Mouse (Mus musculus): ENCODE data around the gene Sft2d2. TPM values are rescaled to one million over a fixed set of nuclear protein-coding genes. Genes with fewer than 3 reads are reported as not detected.

Sft2d2 gene
- total and polyA plus RNA-seq, 2 experiments = 29.8 to 32.4 TPM

DNA sequence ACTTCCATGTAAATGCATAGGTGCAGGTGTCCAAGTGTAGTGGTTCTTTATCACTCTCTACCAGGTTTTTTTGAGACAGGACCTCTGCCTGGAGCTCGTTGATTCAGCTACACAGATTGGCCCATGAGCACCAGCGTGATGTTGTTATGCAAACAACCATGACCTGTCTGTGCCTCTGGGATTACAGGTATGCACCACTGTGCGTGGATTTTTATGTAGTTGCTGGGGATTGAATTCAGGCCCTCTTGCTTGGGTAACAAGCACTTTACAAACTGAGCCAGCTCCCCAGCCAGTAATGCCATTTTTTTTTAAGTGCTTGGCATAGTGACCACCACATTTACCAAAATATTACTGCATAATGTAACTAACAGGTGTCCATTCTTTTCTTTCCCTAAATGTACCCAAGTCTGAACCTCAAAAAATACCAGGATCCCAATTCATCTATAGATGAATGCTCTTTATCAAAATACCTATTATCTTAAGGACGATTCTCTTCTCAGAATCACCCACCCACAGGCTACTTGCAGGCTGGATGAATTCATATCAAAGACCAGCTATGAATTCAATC is 7.3 kb upstream of the Sft2d2 start:
- H3K79me2 ChIP-seq (ENCODE audit: control insufficient read depth, insufficient read depth, low read length) = no peaks in the 10 kb centered on the region
- WGBS = 86% methylated on average over 4 of the region's 4 CpGs
- TF ChIP-seq POLR2A (IDR thresholded peaks at IDR 0.05; ENCODE audit: extremely low read depth, insufficient read depth, low read length) (no peak), CTCF (IDR thresholded peaks at IDR 0.05; ENCODE audit: low read depth, low read length) (no peak)
- no peak overlapping the region for H3K4me3 ChIP-seq (ENCODE audit: insufficient read depth, low read depth, low read length)
- H3K27ac ChIP-seq (replicated peaks; ENCODE audit: insufficient read depth, low read depth, low read length) = no peak overlapping the region
- H3K4me1 ChIP-seq (ENCODE audit: control insufficient read depth, insufficient read depth, low read length) = peaks cover 2% of the 10 kb centered on the region; the same call in 1 of the 2 replicates
- H3K27me3 ChIP-seq (ENCODE audit: control insufficient read depth, insufficient read depth, low read length) = no peaks in the 10 kb centered on the region
- H3K36me3 ChIP-seq (ENCODE audit: control insufficient read depth, insufficient read depth, low read length) = no peaks in the 10 kb centered on the region
- no peak overlapping the region for H3K9ac ChIP-seq (ENCODE audit: low read depth, low read length)
- no peak for DNase-seq (ENCODE audit: extremely low read depth, low read depth, low spot score)

GRCm38 (mm10) chr1:165200748-165201147 is 6.5 kb upstream of the Sft2d2 start:
- TF ChIP-seq CTCF (IDR thresholded peaks at IDR 0.05; ENCODE audit: low read depth, low read length) (no peak), POLR2A (IDR thresholded peaks at IDR 0.05; ENCODE audit: extremely low read depth, insufficient read depth, low read length) (no peak)
- Histone ChIP-seq H3K27ac (replicated peaks; ENCODE audit: insufficient read depth, low read depth, low read length) (no peak overlapping the region), H3K4me1 (ENCODE audit: control insufficient read depth, insufficient read depth, low read length) (peaks cover 2% of the 10 kb centered on the region; the same call in 1 of the 2 replicates), H3K79me2 (ENCODE audit: control insufficient read depth, insufficient read depth, low read length) (no peaks in the 10 kb centered on the region), H3K36me3 (ENCODE audit: control insufficient read depth, insufficient read depth, low read length) (no peaks in the 10 kb centered on the region), H3K4me3 (ENCODE audit: insufficient read depth, low read depth, low read length) (no peak overlapping the region), H3K9ac (ENCODE audit: low read depth, low read length) (no peak overlapping the region), H3K27me3 (ENCODE audit: control insufficient read depth, insufficient read depth, low read length) (no peaks in the 10 kb centered on the region)
- 80% methylated on average over 8 of the region's 8 CpGs for WGBS
- DNase-seq (ENCODE audit: extremely low read depth, low read depth, low spot score) = no peak

GRCm38 (mm10) chr1:165199639-165200038 is 5.4 kb upstream of the Sft2d2 start:
- no peak for TF ChIP-seq POLR2A (IDR thresholded peaks at IDR 0.05; ENCODE audit: extremely low read depth, insufficient read depth, low read length)
- TF ChIP-seq CTCF (IDR thresholded peaks at IDR 0.05; ENCODE audit: low read depth, low read length) = no peak
- peaks cover 9% of the 10 kb centered on the region; the same call in 1 of the 2 replicates for H3K4me1 ChIP-seq (ENCODE audit: control insufficient read depth, insufficient read depth, low read length)
- no peaks in the 10 kb centered on the region for H3K27me3 ChIP-seq (ENCODE audit: control insufficient read depth, insufficient read depth, low read length)
- no peaks in the 10 kb centered on the region for H3K36me3 ChIP-seq (ENCODE audit: control insufficient read depth, insufficient read depth, low read length)
- no peak overlapping the region for H3K4me3 ChIP-seq (ENCODE audit: insufficient read depth, low read depth, low read length)
- H3K27ac ChIP-seq (replicated peaks; ENCODE audit: insufficient read depth, low read depth, low read length) = no peak overlapping the region
- DNase-seq (ENCODE audit: extremely low read depth, low read depth, low spot score) = peak; percentile 58
- H3K79me2 ChIP-seq (ENCODE audit: control insufficient read depth, insufficient read depth, low read length) = no peaks in the 10 kb centered on the region
- no peak overlapping the region for H3K9ac ChIP-seq (ENCODE audit: low read depth, low read length)
- WGBS = 55% methylated on average over 3 of the region's 3 CpGs

GRCm38 (mm10) chr1:165198951-165199350 is 4.7 kb upstream of the Sft2d2 start:
- H3K9ac ChIP-seq (ENCODE audit: low read depth, low read length) = no peak overlapping the region
- H3K4me1 ChIP-seq (ENCODE audit: control insufficient read depth, insufficient read depth, low read length) = peaks cover 9% of the 10 kb centered on the region; the same call in 1 of the 2 replicates
- H3K27me3 ChIP-seq (ENCODE audit: control insufficient read depth, insufficient read depth, low read length) = no peaks in the 10 kb centered on the region
- TF ChIP-seq CTCF (IDR thresholded peaks at IDR 0.05; ENCODE audit: low read depth, low read length) (no peak), POLR2A (IDR thresholded peaks at IDR 0.05; ENCODE audit: extremely low read depth, insufficient read depth, low read length) (no peak)
- peak; percentile 65 for DNase-seq (ENCODE audit: extremely low read depth, low read depth, low spot score)
- H3K79me2 ChIP-seq (ENCODE audit: control insufficient read depth, insufficient read depth, low read length) = no peaks in the 10 kb centered on the region
- no peaks in the 10 kb centered on the region for H3K36me3 ChIP-seq (ENCODE audit: control insufficient read depth, insufficient read depth, low read length)
- peak overlapping the region; percentile 53 for H3K27ac ChIP-seq (replicated peaks; ENCODE audit: insufficient read depth, low read depth, low read length)
- no peak overlapping the region for H3K4me3 ChIP-seq (ENCODE audit: insufficient read depth, low read depth, low read length)
- WGBS = 28% methylated on average over 1 of the region's 1 CpGs

GRCm38 (mm10) chr1:165197875-165198274 is 3.6 kb upstream of the Sft2d2 start:
- 66% methylated on average over 3 of the region's 3 CpGs for WGBS
- DNase-seq (ENCODE audit: extremely low read depth, low read depth, low spot score) = no peak
- Histone ChIP-seq H3K4me3 (ENCODE audit: insufficient read depth, low read depth, low read length) (no peak overlapping the region), H3K36me3 (ENCODE audit: control insufficient read depth, insufficient read depth, low read length) (no peaks in the 10 kb centered on the region), H3K27ac (replicated peaks; ENCODE audit: insufficient read depth, low read depth, low read length) (no peak overlapping the region), H3K4me1 (ENCODE audit: control insufficient read depth, insufficient read depth, low read length) (peaks cover 9% of the 10 kb centered on the region; the same call in 1 of the 2 replicates), H3K27me3 (ENCODE audit: control insufficient read depth, insufficient read depth, low read length) (no peaks in the 10 kb centered on the region), H3K79me2 (ENCODE audit: control insufficient read depth, insufficient read depth, low read length) (no peaks in the 10 kb centered on the region), H3K9ac (ENCODE audit: low read depth, low read length) (no peak overlapping the region)
- no peak for TF ChIP-seq CTCF (IDR thresholded peaks at IDR 0.05; ENCODE audit: low read depth, low read length)
- TF ChIP-seq POLR2A (IDR thresholded peaks at IDR 0.05; ENCODE audit: extremely low read depth, insufficient read depth, low read length) = no peak

DNA sequence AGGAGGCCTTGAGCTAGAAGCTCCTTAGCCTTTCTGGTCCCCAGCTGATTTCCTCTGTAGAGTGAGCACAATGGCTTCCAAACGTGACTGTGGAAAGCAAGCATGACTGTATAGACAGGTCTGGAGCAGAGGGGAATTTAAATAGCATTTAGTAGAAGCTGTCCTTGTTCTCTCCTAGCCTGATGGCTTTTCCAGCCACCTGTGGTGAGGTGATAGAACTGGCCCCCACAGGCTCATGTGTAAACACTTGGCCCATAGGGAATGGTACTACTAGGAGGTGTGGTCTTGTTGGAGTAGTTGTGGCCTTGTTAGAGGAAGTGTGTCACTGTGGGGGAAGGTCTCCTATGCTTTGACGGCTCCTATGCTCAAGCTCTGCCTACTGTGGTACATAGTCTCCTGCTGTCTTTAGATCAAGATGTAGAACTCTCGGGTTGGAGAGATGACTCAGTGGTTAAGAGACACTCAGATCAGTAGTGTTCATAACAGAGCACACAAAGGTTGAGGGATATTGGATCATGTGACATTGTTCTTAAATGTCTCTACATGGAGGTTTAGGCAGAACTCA is 1.2 kb upstream of the Sft2d2 start:
- Histone ChIP-seq H3K36me3 (ENCODE audit: control insufficient read depth, insufficient read depth, low read length) (no peaks in the 10 kb centered on the region), H3K27ac (replicated peaks; ENCODE audit: insufficient read depth, low read depth, low read length) (peak overlapping the region; percentile 66), H3K4me3 (ENCODE audit: insufficient read depth, low read depth, low read length) (no peak overlapping the region), H3K27me3 (ENCODE audit: control insufficient read depth, insufficient read depth, low read length) (no peaks in the 10 kb centered on the region), H3K4me1 (ENCODE audit: control insufficient read depth, insufficient read depth, low read length) (peaks cover 9% of the 10 kb centered on the region; the same call in 1 of the 2 replicates), H3K79me2 (ENCODE audit: control insufficient read depth, insufficient read depth, low read length) (peaks cover 14% of the 10 kb centered on the region; the same call in 1 of the 2 replicates), H3K9ac (ENCODE audit: low read depth, low read length) (no peak overlapping the region)
- WGBS = 90% methylated on average over 3 of the region's 3 CpGs
- DNase-seq (ENCODE audit: extremely low read depth, low read depth, low spot score) = no peak
- no peak for TF ChIP-seq POLR2A (IDR thresholded peaks at IDR 0.05; ENCODE audit: extremely low read depth, insufficient read depth, low read length)
- no peak for TF ChIP-seq CTCF (IDR thresholded peaks at IDR 0.05; ENCODE audit: low read depth, low read length)

Data from liver, adult 2 months (tissue).